In genomic region chr7:39545134-39545533, GRCm38 (mm10) we compare ENCODE assay signal across 8 mouse cellular contexts. TPM values are rescaled to one million over a fixed set of nuclear protein-coding genes. Genes with fewer than 3 reads are reported as not detected.
DNase-seq lines count a peak whose midpoint lies in the region; ATAC-seq and TF ChIP-seq lines count a peak whose summit lies in the region.

No protein-coding gene starts in this region.

- TF ChIP-seq CTCF in kidney, adult 2 months (conservative IDR thresholded peaks at IDR 0.05; ENCODE audit: insufficient read depth, insufficient read length, low read depth, low read length), result no peak

- peak overlapping the region; percentile 73 for H3K4me3 ChIP-seq in kidney, adult 2 months (ENCODE audit: insufficient read depth, low read depth, low read length)
- H3K4me3 ChIP-seq in brown adipose tissue, adult 24 weeks (ENCODE audit: insufficient read depth, low read depth, low read length), result peak overlapping the region; percentile 81
- H3K4me3 ChIP-seq in hindbrain, embryonic 13.5 days, result peak overlapping the region; percentile 46
- peak overlapping the region; percentile 53 for H3K4me3 ChIP-seq in midbrain, embryonic 12.5 days

- WGBS in kidney, adult 2 months, result 27% methylated on average over 10 of the region's 10 CpGs
- WGBS in hindbrain, embryonic 13.5 days, result 48% methylated on average over 10 of the region's 10 CpGs
- WGBS in midbrain, embryonic 12.5 days, result 60% methylated on average over 10 of the region's 10 CpGs

- peak overlapping the region; percentile 77 for H3K9ac ChIP-seq in hindbrain, embryonic 13.5 days
- peak overlapping the region; percentile 77 for H3K9ac ChIP-seq in midbrain, embryonic 12.5 days (replicated peaks)

- H3K4me1 ChIP-seq in kidney, adult 2 months (ENCODE audit: control insufficient read depth, insufficient read depth, low read length), result peaks cover 4% of the 10 kb centered on the region; the same call in 1 of the 2 replicates
- H3K4me1 ChIP-seq in brown adipose tissue, adult 24 weeks (ENCODE audit: control insufficient read depth, insufficient read depth, insufficient read length, low read length), result no peaks in the 10 kb centered on the region; the same call in 1 of the 2 replicates
- H3K4me1 ChIP-seq in hindbrain, embryonic 13.5 days (replicated peaks), result peaks cover 12% of the 10 kb centered on the region; the same call in 1 of the 2 replicates
- 0 out of 2 replicates have a peak, but pooled peaks cover 3% of the 10 kb centered on the region for H3K4me1 ChIP-seq in midbrain, embryonic 12.5 days

- no peaks in the 10 kb centered on the region for H3K36me3 ChIP-seq in kidney, adult 2 months (ENCODE audit: control insufficient read depth, insufficient read depth, low read length)
- H3K36me3 ChIP-seq in hindbrain, embryonic 13.5 days, result peaks cover 4% of the 10 kb centered on the region
- H3K36me3 ChIP-seq in midbrain, embryonic 12.5 days, result 0 out of 2 replicates have a peak, but pooled peaks cover 5% of the 10 kb centered on the region

- no peak for TF ChIP-seq POLR2A in kidney, adult 2 months (IDR thresholded peaks at IDR 0.05; ENCODE audit: low read depth, low read length)

- no peaks in the 10 kb centered on the region for H3K27me3 ChIP-seq in kidney, adult 2 months (replicated peaks; ENCODE audit: control insufficient read depth, insufficient read depth, low read length)
- no peaks in the 10 kb centered on the region for H3K27me3 ChIP-seq in hindbrain, embryonic 13.5 days
- no peaks in the 10 kb centered on the region for H3K27me3 ChIP-seq in midbrain, embryonic 12.5 days

- H3K27ac ChIP-seq in kidney, adult 2 months (ENCODE audit: insufficient read depth, low read depth, low read length), result peak overlapping the region; percentile 90
- H3K27ac ChIP-seq in brown adipose tissue, adult 24 weeks (replicated peaks; ENCODE audit: low read depth, low read length), result peak overlapping the region; percentile 89
- H3K27ac ChIP-seq in hindbrain, embryonic 13.5 days, result peak overlapping the region; percentile 89
- peak overlapping the region; percentile 83 for H3K27ac ChIP-seq in midbrain, embryonic 12.5 days (replicated peaks)

- no peak for DNase-seq in kidney, adult 2 months
- no peak for DNase-seq in kidney, adult 9 months
- DNase-seq in urinary bladder, adult 18-20 months (ENCODE audit: low spot score in 2 of 2), result no peak
- no peak for DNase-seq in right cerebral cortex, postnatal 10 days (ENCODE audit: low spot score in 2 of 2)
- DNase-seq in left cerebral cortex, adult 11 months (ENCODE audit: low spot score), result no peak

- no peaks in the 10 kb centered on the region for H3K9me3 ChIP-seq in hindbrain, embryonic 13.5 days
- H3K9me3 ChIP-seq in midbrain, embryonic 12.5 days, result no peaks in the 10 kb centered on the region

- ATAC-seq in hindbrain, embryonic 13.5 days (ENCODE audit: low FRiP score), result no peak
- no peak for ATAC-seq in midbrain, embryonic 12.5 days (ENCODE audit: low FRiP score, low read depth)

- H3K4me2 ChIP-seq in hindbrain, embryonic 13.5 days, result peak overlapping the region; percentile 66
- H3K4me2 ChIP-seq in midbrain, embryonic 12.5 days (replicated peaks), result peak overlapping the region; percentile 70

RNA-seq across cellular contexts. Expression of gene Zfp619, which starts 27.6 kb away (rescaled TPM):
- 0.41 and 0.52 TPM in 2 replicates for polyA plus RNA-seq in kidney, adult 2 months (2012; rRNA removed)
- 0.83 and 1.0 TPM in 2 replicates for polyA plus RNA-seq in brown adipose tissue, adult 24 weeks (2012; ENCODE audit: insufficient read depth, insufficient read length, missing spikeins)
- polyA plus RNA-seq in hindbrain, embryonic 13.5 days (2015; fragmentation: Nextera tagmentation; extraction: Ambion mirVana), result 2.9 and 3.4 TPM in 2 replicates
- 4.8 and 4.9 TPM in 2 replicates for polyA plus RNA-seq in midbrain, embryonic 12.5 days (2016; fragmentation: Nextera tagmentation; extraction: Ambion mirVana)
